In the genomic region with DNA sequence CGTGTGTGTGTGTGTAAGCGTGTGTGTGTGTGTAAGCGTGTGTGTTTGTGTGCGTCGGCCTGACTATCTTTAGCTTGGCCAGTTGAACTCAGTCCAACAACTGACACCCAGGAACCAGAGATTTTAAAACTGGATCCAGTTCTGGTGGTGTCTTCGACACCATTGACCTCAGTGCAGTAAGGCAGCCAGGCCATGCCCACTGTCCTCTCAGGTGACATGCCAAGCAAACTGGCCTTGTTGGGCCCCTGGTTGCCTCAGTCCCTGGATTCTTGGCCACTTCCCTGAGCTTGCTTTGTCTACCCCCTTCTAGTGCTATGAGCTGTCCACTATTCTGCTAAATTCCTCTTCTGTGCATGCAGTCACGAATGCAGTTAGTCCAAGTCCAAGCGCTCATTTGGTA, we compare ENCODE assay signal across 33 mouse cellular contexts. TPM values are rescaled to one million over a fixed set of nuclear protein-coding genes. Genes with fewer than 3 reads are reported as not detected.
DNase-seq lines count a peak whose midpoint lies in the region; ATAC-seq and TF ChIP-seq lines count a peak whose summit lies in the region.
"Had no signal": no experiment of that assay in that cellular context is flagged by ENCODE, and none has a peak within 500 bp of the region (broad histone marks: within the 10 kb centered on the region; RNA-seq: fewer than 3 reads in every experiment).

No protein-coding gene starts in this region.

- 69% methylated on average over 8 of the region's 8 CpGs for WGBS in liver, embryonic 12.5 days (ENCODE audit: insufficient replicate concordance)
- WGBS in liver, embryonic 14.5 days (ENCODE audit: insufficient replicate concordance), result 75% methylated on average over 8 of the region's 8 CpGs

- no peak overlapping the region for H3K27ac ChIP-seq in gastrocnemius, adult 2 months
- peak overlapping the region; percentile 47 for H3K27ac ChIP-seq in liver, embryonic 12.5 days
- H3K27ac ChIP-seq in liver, embryonic 14.5 days, result no peak overlapping the region
- H3K27ac ChIP-seq: embryonic facial prominence, embryonic 10.5 days; embryonic facial prominence, embryonic 13.5 days; forebrain, embryonic 10.5 days; forebrain, embryonic 13.5 days; heart, embryonic 13.5 days; hindbrain, embryonic 14.5 days; hindbrain, postnatal 0 days had no signal

- peak overlapping the region; percentile 22; the same call in 1 of the 2 replicates for H3K9ac ChIP-seq in liver, embryonic 12.5 days
- H3K9ac ChIP-seq in liver, embryonic 14.5 days (replicated peaks), result no peak overlapping the region; the same call in 1 of the 2 replicates
- H3K9ac ChIP-seq: embryonic facial prominence, embryonic 13.5 days; forebrain, embryonic 13.5 days; hindbrain, embryonic 14.5 days had no signal

- H3K36me3 ChIP-seq in liver, embryonic 12.5 days, result peaks cover 13% of the 10 kb centered on the region; the same call in 1 of the 2 replicates
- H3K36me3 ChIP-seq in liver, embryonic 14.5 days (replicated peaks; ENCODE audit: control insufficient read depth, insufficient read depth, low read depth), result no peaks in the 10 kb centered on the region
- H3K36me3 ChIP-seq: embryonic facial prominence, embryonic 10.5 days; embryonic facial prominence, embryonic 13.5 days; forebrain, embryonic 10.5 days; heart, embryonic 13.5 days had no signal

- no peaks in the 10 kb centered on the region for H3K9me3 ChIP-seq in liver, embryonic 12.5 days (replicated peaks)
- no peaks in the 10 kb centered on the region for H3K9me3 ChIP-seq in liver, embryonic 14.5 days (ENCODE audit: control insufficient read depth, low read length)
- H3K9me3 ChIP-seq: embryonic facial prominence, embryonic 10.5 days; embryonic facial prominence, embryonic 13.5 days; forebrain, embryonic 10.5 days; forebrain, embryonic 13.5 days; heart, embryonic 13.5 days had no signal

- TF ChIP-seq CTCF in gastrocnemius, adult 2 months (IDR thresholded peaks at IDR 0.05), result no peak
- TF ChIP-seq CTCF in liver, embryonic 14.5 days (IDR thresholded peaks at IDR 0.05; ENCODE audit: low read depth), result no peak

- no peak for ATAC-seq in liver, embryonic 12.5 days
- no peak for ATAC-seq in liver, embryonic 14.5 days (ENCODE audit: insufficient read depth)
- ATAC-seq: activated CD4-positive, CD25-positive, alpha-beta regulatory T cell, adult 4 months; CD4-positive, CD25-positive, alpha-beta regulatory T cell, adult 4 months; forebrain, embryonic 13.5 days; forebrain, embryonic 16.5 days; hindbrain, postnatal 0 days; inflammation-experienced regulatory T-cells, adult 6 months; intestine, embryonic 16.5 days had no signal

- no peak for TF ChIP-seq EP300 in liver, embryonic 14.5 days (IDR thresholded peaks at IDR 0.05; ENCODE audit: low read depth)

- H3K4me3 ChIP-seq in gastrocnemius, adult 2 months, result no peak overlapping the region
- no peak overlapping the region for H3K4me3 ChIP-seq in liver, embryonic 12.5 days
- H3K4me3 ChIP-seq in liver, embryonic 14.5 days (ENCODE audit: insufficient read depth in 1 of 2, low read depth in 2 of 2, low read length in 2 of 2), result no peak overlapping the region
- H3K4me3 ChIP-seq: embryonic facial prominence, embryonic 10.5 days; embryonic facial prominence, embryonic 13.5 days; forebrain, embryonic 10.5 days; forebrain, embryonic 13.5 days; heart, embryonic 13.5 days had no signal

- intact Hi-C loops in gastrocnemius, adult 2 months (cut with DNase I), result loop anchor here (10.0 kb wide), 2 partner anchors 173 to 203 kb away; a partner anchor contains a TSS

- H3K4me1 ChIP-seq in liver, embryonic 12.5 days, result peaks cover 36% of the 10 kb centered on the region
- H3K4me1 ChIP-seq in liver, embryonic 14.5 days (replicated peaks; ENCODE audit: control insufficient read depth in 2 of 2, insufficient read depth in 2 of 2, low read length in 1 of 2), result peaks cover 17 to 20% of the 10 kb centered on the region in 2 experiments

- H3K27me3 ChIP-seq in liver, embryonic 12.5 days (replicated peaks), result no peaks in the 10 kb centered on the region
- H3K27me3 ChIP-seq in liver, embryonic 14.5 days (ENCODE audit: control insufficient read depth, insufficient read depth, low read length), result no peaks in the 10 kb centered on the region
- H3K27me3 ChIP-seq: embryonic facial prominence, embryonic 13.5 days; forebrain, embryonic 13.5 days; heart, embryonic 13.5 days had no signal

- peak overlapping the region; percentile 86; the same call in 1 of the 2 replicates for H3K4me2 ChIP-seq in liver, embryonic 12.5 days
- peak overlapping the region; percentile 28 for H3K4me2 ChIP-seq in liver, embryonic 14.5 days (ENCODE audit: low read depth)
- H3K4me2 ChIP-seq: embryonic facial prominence, embryonic 13.5 days; forebrain, embryonic 13.5 days; heart, embryonic 13.5 days; hindbrain, embryonic 14.5 days had no signal

- DNase-seq in gastrocnemius, adult 2 months, result peak; percentile 57
- no peak for DNase-seq in gastrocnemius, postnatal 4 days (ENCODE audit: low spot score in 2 of 2)
- DNase-seq in liver, result no peak
- no peak for DNase-seq in liver, embryonic 14.5 days (ENCODE audit: low read depth in 3 of 3, low spot score in 3 of 3)
- DNase-seq in urinary bladder, postnatal 36 days (ENCODE audit: low spot score in 2 of 2), result no peak
- DNase-seq: adrenal gland, adult 8-10 months; adrenal gland, postnatal 25 days; cerebellum, adult 18-20 months; cerebellum, adult 9-11 months; cerebellum, postnatal 25 days; gastrocnemius, postnatal 36 days; heart, adult 18-20 months; heart, postnatal 14 days; heart, postnatal 4 days had no signal

RNA-seq across cellular contexts. Expression of a gene that starts 19.1 kb away (rescaled TPM):
- total RNA-seq in gastrocnemius, adult 2 months (2021), result 1 to 10 TPM; 2.2 to 3.0 TPM
- 1 to 10 TPM; 7.6 to 8.5 TPM for total RNA-seq in gastrocnemius, postnatal 4 days (2021)
- polyA plus RNA-seq in liver, embryonic 12.5 days (2016; fragmentation: Nextera tagmentation; extraction: Ambion mirVana), result 7.3 and 7.6 TPM in 2 replicates
- 4.9 and 6.2 TPM in 2 replicates for polyA plus RNA-seq in liver, embryonic 14.5 days (2012; rRNA removed)
- 2.3 and 3.8 TPM in 2 replicates for polyA plus RNA-seq in liver, embryonic 14.5 days (2014; fragmentation: Nextera tagmentation; extraction: Ambion mirVana)

RNA-seq across cellular contexts. Expression of a gene that starts 24.4 kb away (rescaled TPM):
- total RNA-seq in gastrocnemius, adult 2 months (2021), result 1 to 10 TPM; 2.6 to 7.6 TPM
- total RNA-seq in gastrocnemius, postnatal 4 days (2021), result 10 to 100 TPM; 12.0 to 12.9 TPM
- polyA plus RNA-seq in liver, embryonic 12.5 days (2016; fragmentation: Nextera tagmentation; extraction: Ambion mirVana), result 15.8 and 16.7 TPM in 2 replicates
- polyA plus RNA-seq in liver, embryonic 14.5 days (2012; rRNA removed), result 6.9 and 13.0 TPM in 2 replicates
- polyA plus RNA-seq in liver, embryonic 14.5 days (2014; fragmentation: Nextera tagmentation; extraction: Ambion mirVana), result 16.5 and 17.5 TPM in 2 replicates

RNA-seq across cellular contexts. Expression of a gene that starts 37.1 kb away (rescaled TPM):
- total RNA-seq in gastrocnemius, adult 2 months (2021), result 100 to 1,000 TPM; 274 to 394 TPM
- total RNA-seq in gastrocnemius, postnatal 4 days (2021), result 10 to 100 TPM; 82.5 to 91.1 TPM
- 2.7 and 3.4 TPM in 2 replicates for polyA plus RNA-seq in liver, embryonic 12.5 days (2016; fragmentation: Nextera tagmentation; extraction: Ambion mirVana)
- 21.4 and 22.0 TPM in 2 replicates for polyA plus RNA-seq in liver, embryonic 14.5 days (2012; rRNA removed)
- 5.7 and 6.6 TPM in 2 replicates for polyA plus RNA-seq in liver, embryonic 14.5 days (2014; fragmentation: Nextera tagmentation; extraction: Ambion mirVana)
- polyA plus RNA-seq: activated CD4-positive, CD25-positive, alpha-beta regulatory T cell, adult 4 months; CD4-positive, CD25-positive, alpha-beta regulatory T cell, adult 4 months; embryonic facial prominence, embryonic 10.5 days; forebrain, embryonic 10.5 days; forebrain, embryonic 13.5 days; forebrain, embryonic 16.5 days; hindbrain, embryonic 11.5 days; inflammation-experienced regulatory T-cells, adult 6 months had no signal

RNA-seq across cellular contexts. Expression of a gene that starts 53.3 kb away (rescaled TPM):
- not detected for total RNA-seq in gastrocnemius, adult 2 months (2021)
- not detected for total RNA-seq in gastrocnemius, postnatal 4 days (2021)
- 0.39 and 0.51 TPM in 2 replicates for polyA plus RNA-seq in liver, embryonic 12.5 days (2016; fragmentation: Nextera tagmentation; extraction: Ambion mirVana)
- polyA plus RNA-seq in liver, embryonic 14.5 days (2012; rRNA removed), result 0.02 TPM in 2 replicates
- 0.09 TPM in 1 of 2 replicates, not detected in the other for polyA plus RNA-seq in liver, embryonic 14.5 days (2014; fragmentation: Nextera tagmentation; extraction: Ambion mirVana)
- total RNA-seq: adrenal gland, adult 8-10 months; adrenal gland, postnatal 25 days; common myeloid progenitor, adult 5-6 weeks; gastrocnemius, adult 8-10 months; gastrocnemius, postnatal 36 days; heart, adult 18-20 months; heart, postnatal 14 days; heart, postnatal 4 days; hindbrain, postnatal 0 days had no signal
- polyA plus RNA-seq: brain, embryonic 14.5 days; C2C12; erythroblast, embryonic 14.5 days; forebrain, embryonic 10.5 days; forebrain, embryonic 13.5 days; forebrain, embryonic 16.5 days; hindbrain, embryonic 11.5 days; hindbrain, embryonic 14.5 days; hindbrain, postnatal 0 days had no signal
